Mouse (Mus musculus) limb, embryonic 10.5 days (tissue): ENCODE data around the gene Spint5. TPM values are rescaled to one million over a fixed set of nuclear protein-coding genes. Genes with fewer than 3 reads are reported as not detected.
A peak's percentile ranks its signal among the peaks of the same experiment; 100 is the strongest.

Source experiments
- DNase-seq: peaks from one replicate; pipeline ENCODE4 v3.0.0-alpha.2; 2017; ENCODE audit warnings: low spot score
- H3K27ac ChIP-seq: fragments of 300-500 bp; sonication (generic); 2 replicates; pipeline ENCODE4 v1.5.1; 2016; ENCODE audit warnings: mild to moderate bottlenecking
- H3K27me3 ChIP-seq: fragments of 300-500 bp; sonication (generic); 2 replicates; pipeline ENCODE4 v1.6.1; 2016; ENCODE audit warnings: low read depth, mild to moderate bottlenecking; ENCODE audit not compliant: poor library complexity, severe bottlenecking
- H3K36me3 ChIP-seq: fragments of 300-500 bp; sonication (generic); 2 replicates; pipeline ENCODE4 v1.6.1; 2016; ENCODE audit warnings: mild to moderate bottlenecking, moderate library complexity
- H3K4me1 ChIP-seq: fragments of 300-500 bp; sonication (generic); 2 replicates; pipeline ENCODE4 v1.6.1; 2016
- H3K4me3 ChIP-seq: fragments of 300-500 bp; sonication (generic); 2 replicates; pipeline ENCODE4 v1.5.1; 2016; ENCODE audit warnings: mild to moderate bottlenecking, moderate library complexity
- H3K9me3 ChIP-seq: fragments of 300-500 bp; sonication (generic); replicated peaks from 2 replicates; pipeline ENCODE4 v1.6.1; 2016; ENCODE audit warnings: mild to moderate bottlenecking
- WGBS: fragments of 180-500 bp; shearing (Covaris S2); methylation state at CpG from one replicate; pipeline ENCODE4 v1.1.7; 2016; 5-methylcytosine and 5-hydroxymethylcytosine counted together
- polyA plus RNA-seq: library from polyadenylated mRNA; unstranded; fragments of >200 nt; fragmentation: Nextera tagmentation; extraction: Ambion mirVana; gene quantifications from 2 replicates; pipeline ENCODE4 v1.2.1, GENCODE M21; 2016

Gene Spint5
- polyA plus RNA-seq = not detected in 2 replicates

- 85% methylated on average over 6 of the region's 6 CpGs for WGBS
- Histone ChIP-seq H3K27me3 (no peaks in the 10 kb centered on the region), H3K36me3 (no peaks in the 10 kb centered on the region), H3K27ac (no peak within 1 kb of the TSS), H3K4me1 (no peaks in the 10 kb centered on the region), H3K9me3 (no peaks in the 10 kb centered on the region), H3K4me3 (no peak within 1 kb of the TSS)
- DNase-seq = no peak
These were observed at the start of gene Spint5 for GRCm38 (mm10) chr2:164715005-164715404. TSS of gene Spint5 (plus strand) at chr2:164715305.

- H3K27ac ChIP-seq = no peak overlapping the region
- no peak for DNase-seq
- H3K36me3 ChIP-seq = no peaks in the 10 kb centered on the region
- no peaks in the 10 kb centered on the region for H3K4me1 ChIP-seq
- no peaks in the 10 kb centered on the region for H3K27me3 ChIP-seq
- no peaks in the 10 kb centered on the region for H3K9me3 ChIP-seq
- H3K4me3 ChIP-seq = no peak overlapping the region
- 87% methylated on average over 5 of the region's 5 CpGs for WGBS
These were observed 44.8 kb upstream of the Spint5 start for GRCm38 (mm10) chr2:164670261-164670660.

GRCm38 (mm10) chr2:164670938-164671337 is 44.2 kb upstream of the Spint5 start:
- Histone ChIP-seq H3K36me3 (no peaks in the 10 kb centered on the region), H3K4me1 (no peaks in the 10 kb centered on the region), H3K4me3 (no peak overlapping the region), H3K27me3 (no peaks in the 10 kb centered on the region), H3K9me3 (no peaks in the 10 kb centered on the region), H3K27ac (no peak overlapping the region)
- DNase-seq = no peak
- 47% methylated on average over 1 of the region's 1 CpGs for WGBS

- no peaks in the 10 kb centered on the region for H3K27me3 ChIP-seq
- DNase-seq = no peak
- H3K36me3 ChIP-seq = no peaks in the 10 kb centered on the region
- WGBS = 81% methylated on average over 7 of the region's 7 CpGs
- H3K9me3 ChIP-seq = no peaks in the 10 kb centered on the region
- no peak within 1 kb of the TSS for H3K27ac ChIP-seq
- H3K4me3 ChIP-seq = no peak within 1 kb of the TSS
- peaks cover 4% of the 10 kb centered on the region for H3K4me1 ChIP-seq
These were observed 41.1 kb upstream of the Spint5 start, which contains the start of gene Wfdc11 for GRCm38 (mm10) chr2:164673987-164674386. TSS of gene Wfdc11 (minus strand) at chr2:164674087.

- peaks cover 13% of the 10 kb centered on the region for H3K4me1 ChIP-seq
- H3K27me3 ChIP-seq = no peaks in the 10 kb centered on the region
- no peaks in the 10 kb centered on the region for H3K36me3 ChIP-seq
- H3K9me3 ChIP-seq = no peaks in the 10 kb centered on the region
- H3K27ac ChIP-seq = no peak overlapping the region
- DNase-seq = no peak
- WGBS = 81% methylated on average over 7 of the region's 7 CpGs
- H3K4me3 ChIP-seq = no peak overlapping the region
These were observed 39.0 kb upstream of the Spint5 start for GRCm38 (mm10) chr2:164676103-164676502.

- Histone ChIP-seq H3K9me3 (no peaks in the 10 kb centered on the region), H3K4me3 (no peak overlapping the region), H3K36me3 (no peaks in the 10 kb centered on the region), H3K27ac (no peak overlapping the region), H3K4me1 (peaks cover 13% of the 10 kb centered on the region), H3K27me3 (no peaks in the 10 kb centered on the region)
- WGBS = 86% methylated on average over 16 of the region's 16 CpGs
- no peak for DNase-seq
These were observed 38.0 kb upstream of the Spint5 start for GRCm38 (mm10) chr2:164676916-164677685.

- H3K4me1 ChIP-seq = peaks cover 13% of the 10 kb centered on the region
- H3K4me3 ChIP-seq = peak overlapping the region; percentile 40
- H3K27ac ChIP-seq = no peak overlapping the region; the same call in 1 of the 2 replicates
- no peaks in the 10 kb centered on the region for H3K36me3 ChIP-seq
- 25% methylated on average over 19 of the region's 19 CpGs for WGBS
- no peaks in the 10 kb centered on the region for H3K27me3 ChIP-seq
- peak; percentile 85 for DNase-seq
- no peaks in the 10 kb centered on the region for H3K9me3 ChIP-seq
These were observed 36.1 kb upstream of the Spint5 start for GRCm38 (mm10) chr2:164678848-164679625.

GRCm38 (mm10) chr2:164679906-164680305 is 35.2 kb upstream of the Spint5 start:
- no peaks in the 10 kb centered on the region for H3K9me3 ChIP-seq
- WGBS = 40% methylated on average over 3 of the region's 3 CpGs
- H3K4me1 ChIP-seq = peaks cover 13% of the 10 kb centered on the region
- H3K36me3 ChIP-seq = no peaks in the 10 kb centered on the region
- no peak overlapping the region for H3K27ac ChIP-seq
- H3K4me3 ChIP-seq = no peak overlapping the region
- DNase-seq = no peak
- H3K27me3 ChIP-seq = no peaks in the 10 kb centered on the region

- DNase-seq = no peak
- Histone ChIP-seq H3K9me3 (no peaks in the 10 kb centered on the region), H3K4me1 (0 out of 2 replicates have a peak, but pooled peaks cover 3% of the 10 kb centered on the region), H3K27me3 (no peaks in the 10 kb centered on the region), H3K27ac (no peak within 1 kb of the TSS), H3K36me3 (no peaks in the 10 kb centered on the region), H3K4me3 (no peak within 1 kb of the TSS)
- 76% methylated on average over 3 of the region's 3 CpGs for WGBS
These were observed 30.3 kb upstream of the Spint5 start, which contains the start of gene Wfdc13 for GRCm38 (mm10) chr2:164684807-164685206. TSS of gene Wfdc13 (plus strand) at chr2:164685107.

GRCm38 (mm10) chr2:164698201-164698600 is 16.9 kb upstream of the Spint5 start, which contains the start of gene Spint4:
TSS of gene Spint4 (plus strand) at chr2:164698501.
- Histone ChIP-seq H3K4me1 (no peaks in the 10 kb centered on the region), H3K27me3 (no peaks in the 10 kb centered on the region), H3K9me3 (no peaks in the 10 kb centered on the region), H3K4me3 (no peak within 1 kb of the TSS), H3K36me3 (no peaks in the 10 kb centered on the region), H3K27ac (no peak within 1 kb of the TSS)
- 84% methylated on average over 4 of the region's 4 CpGs for WGBS
- DNase-seq = no peak

GRCm38 (mm10) chr2:164700959-164701358 is 14.1 kb upstream of the Spint5 start:
- no peaks in the 10 kb centered on the region for H3K9me3 ChIP-seq
- no peak for DNase-seq
- no peak overlapping the region for H3K27ac ChIP-seq
- H3K36me3 ChIP-seq = no peaks in the 10 kb centered on the region
- no peaks in the 10 kb centered on the region for H3K27me3 ChIP-seq
- H3K4me3 ChIP-seq = no peak overlapping the region
- H3K4me1 ChIP-seq = no peaks in the 10 kb centered on the region
- WGBS = 79% methylated on average over 5 of the region's 5 CpGs

- no peaks in the 10 kb centered on the region for H3K36me3 ChIP-seq
- no peak overlapping the region for H3K27ac ChIP-seq
- DNase-seq = no peak
- 92% methylated on average over 5 of the region's 5 CpGs for WGBS
- H3K27me3 ChIP-seq = no peaks in the 10 kb centered on the region
- no peak overlapping the region for H3K4me3 ChIP-seq
- H3K9me3 ChIP-seq = no peaks in the 10 kb centered on the region
- H3K4me1 ChIP-seq = no peaks in the 10 kb centered on the region
These were observed 13.3 kb upstream of the Spint5 start for GRCm38 (mm10) chr2:164701761-164702160.

- Histone ChIP-seq H3K4me3 (no peak overlapping the region), H3K9me3 (no peaks in the 10 kb centered on the region), H3K4me1 (no peaks in the 10 kb centered on the region), H3K27me3 (no peaks in the 10 kb centered on the region), H3K27ac (no peak overlapping the region), H3K36me3 (no peaks in the 10 kb centered on the region)
- no peak for DNase-seq
- WGBS = 83% methylated on average over 5 of the region's 5 CpGs
These were observed 10.9 kb upstream of the Spint5 start for GRCm38 (mm10) chr2:164704235-164704634.
